Mouse (Mus musculus): Measurements from ENCODE around the gene Nrn1l. TPM values are rescaled to one million over a fixed set of nuclear protein-coding genes. Genes with fewer than 3 reads are reported as not detected.
A peak's percentile ranks its signal among the peaks of the same experiment; 100 is the strongest.

Gene Nrn1l
- polyA plus RNA-seq, 1 experiment from 2014 or later = 1.2 TPM

- no peak for ATAC-seq (ENCODE audit: insufficient number of reproducible peaks, insufficient read depth, low FRiP score, low read depth)
- H3K27ac ChIP-seq (replicated peaks in 1 of 2; ENCODE audit: control insufficient read depth in 1 of 2, insufficient read depth in 1 of 2, low read depth in 2 of 2, low read length in 2 of 2) = no peak overlapping the region
- H3K9ac ChIP-seq (ENCODE audit: low read length) = no peak overlapping the region
- H3K4me2 ChIP-seq (ENCODE audit: low read length) = no peak overlapping the region
- 95% methylated on average over 6 of the region's 6 CpGs for WGBS
- peaks cover 4 to 6% of the 10 kb centered on the region in 2 experiments; a peak in 2 of 4 replicates for H3K4me1 ChIP-seq (ENCODE audit: control insufficient read depth in 2 of 2, insufficient read depth in 2 of 2, low read length in 2 of 2)
- no peaks in the 10 kb centered on the region for H3K27me3 ChIP-seq (ENCODE audit: control insufficient read depth, insufficient read depth, low read length)
- no peaks in the 10 kb centered on the region for H3K9me3 ChIP-seq (ENCODE audit: control insufficient read depth, low read length)
- peaks cover 82% of the 10 kb centered on the region for H3K36me3 ChIP-seq (ENCODE audit: control insufficient read depth, insufficient read depth, low read length)
- H3K4me3 ChIP-seq (ENCODE audit: control insufficient read depth in 1 of 2, insufficient read depth in 1 of 2, low read depth in 1 of 2, low read length in 2 of 2) = no peak overlapping the region
These were observed 2.5 kb upstream of the Nrn1l start for GRCm38 (mm10) chr8:105890870-105891269.

- no peak for ATAC-seq (ENCODE audit: insufficient number of reproducible peaks, insufficient read depth, low FRiP score, low read depth)
- H3K4me1 ChIP-seq (ENCODE audit: control insufficient read depth in 2 of 2, insufficient read depth in 2 of 2, low read length in 2 of 2) = peaks cover 4 to 6% of the 10 kb centered on the region in 2 experiments; a peak in 2 of 4 replicates
- no peak overlapping the region for H3K27ac ChIP-seq (replicated peaks in 1 of 2; ENCODE audit: control insufficient read depth in 1 of 2, insufficient read depth in 1 of 2, low read depth in 2 of 2, low read length in 2 of 2)
- no peaks in the 10 kb centered on the region for H3K27me3 ChIP-seq (ENCODE audit: control insufficient read depth, insufficient read depth, low read length)
- WGBS = 83% methylated on average over 6 of the region's 6 CpGs
- H3K9ac ChIP-seq (ENCODE audit: low read length) = no peak overlapping the region
- peaks cover 67% of the 10 kb centered on the region for H3K36me3 ChIP-seq (ENCODE audit: control insufficient read depth, insufficient read depth, low read length)
- H3K9me3 ChIP-seq (ENCODE audit: control insufficient read depth, low read length) = no peaks in the 10 kb centered on the region
- no peak overlapping the region for H3K4me2 ChIP-seq (ENCODE audit: low read length)
- no peak overlapping the region for H3K4me3 ChIP-seq (ENCODE audit: control insufficient read depth in 1 of 2, insufficient read depth in 1 of 2, low read depth in 1 of 2, low read length in 2 of 2)
These were observed 935 bp upstream of the Nrn1l start for GRCm38 (mm10) chr8:105892432-105892831.

GRCm38 (mm10) chr8:105897801-105898480 is 4.6 kb downstream of the Nrn1l start:
- H3K9me3 ChIP-seq (ENCODE audit: control insufficient read depth, low read length) = no peaks in the 10 kb centered on the region
- no peak overlapping the region for H3K9ac ChIP-seq (ENCODE audit: low read length)
- no peak overlapping the region for H3K27ac ChIP-seq (replicated peaks in 1 of 2; ENCODE audit: control insufficient read depth in 1 of 2, insufficient read depth in 1 of 2, low read depth in 2 of 2, low read length in 2 of 2)
- H3K27me3 ChIP-seq (ENCODE audit: control insufficient read depth, insufficient read depth, low read length) = no peaks in the 10 kb centered on the region
- H3K36me3 ChIP-seq (ENCODE audit: control insufficient read depth, insufficient read depth, low read length) = peaks cover 12% of the 10 kb centered on the region; the same call in 1 of the 2 replicates
- WGBS = 65% methylated on average over 9 of the region's 9 CpGs
- no peak for ATAC-seq (ENCODE audit: insufficient number of reproducible peaks, insufficient read depth, low FRiP score, low read depth)
- no peak overlapping the region for H3K4me3 ChIP-seq (ENCODE audit: control insufficient read depth in 1 of 2, insufficient read depth in 1 of 2, low read depth in 1 of 2, low read length in 2 of 2)
- H3K4me1 ChIP-seq (ENCODE audit: control insufficient read depth in 2 of 2, insufficient read depth in 2 of 2, low read length in 2 of 2) = peaks cover 5 to 14% of the 10 kb centered on the region in 2 experiments; a peak in 2 of 4 replicates
- no peak overlapping the region for H3K4me2 ChIP-seq (ENCODE audit: low read length)

GRCm38 (mm10) chr8:105900180-105900940 is 7.0 kb downstream of the Nrn1l start, which contains the start of gene Pskh1:
Gene Pskh1, plus strand, starts transcription at chr8:105900441.
- peak; percentile 93 for ATAC-seq (ENCODE audit: insufficient number of reproducible peaks, insufficient read depth, low FRiP score, low read depth)
- Histone ChIP-seq H3K27me3 (ENCODE audit: control insufficient read depth, insufficient read depth, low read length) (no peaks in the 10 kb centered on the region), H3K36me3 (ENCODE audit: control insufficient read depth, insufficient read depth, low read length) (peaks cover 2% of the 10 kb centered on the region; the same call in 1 of the 2 replicates), H3K27ac (replicated peaks in 1 of 2; ENCODE audit: control insufficient read depth in 1 of 2, insufficient read depth in 1 of 2, low read depth in 2 of 2, low read length in 2 of 2) (peak within 1 kb of the TSS; percentile 72 to 92), H3K4me2 (ENCODE audit: low read length) (peak within 1 kb of the TSS; percentile 75), H3K9me3 (ENCODE audit: control insufficient read depth, low read length) (no peaks in the 10 kb centered on the region), H3K9ac (ENCODE audit: low read length) (peak within 1 kb of the TSS; percentile 98), H3K4me3 (ENCODE audit: control insufficient read depth in 1 of 2, insufficient read depth in 1 of 2, low read depth in 1 of 2, low read length in 2 of 2) (peak within 1 kb of the TSS; percentile 70 to 93), H3K4me1 (ENCODE audit: control insufficient read depth in 2 of 2, insufficient read depth in 2 of 2, low read length in 2 of 2) (peaks cover 2 to 8% of the 10 kb centered on the region in 2 experiments; a peak in 1 of 4 replicates)
- WGBS = under 1% methylated on average over 64 of the region's 68 CpGs

- Histone ChIP-seq H3K9ac (ENCODE audit: low read length) (peak overlapping the region; percentile 98), H3K9me3 (ENCODE audit: control insufficient read depth, low read length) (no peaks in the 10 kb centered on the region), H3K36me3 (ENCODE audit: control insufficient read depth, insufficient read depth, low read length) (peaks cover 5% of the 10 kb centered on the region; the same call in 1 of the 2 replicates), H3K27ac (replicated peaks in 1 of 2; ENCODE audit: control insufficient read depth in 1 of 2, insufficient read depth in 1 of 2, low read depth in 2 of 2, low read length in 2 of 2) (peak overlapping the region; percentile 72 to 92), H3K27me3 (ENCODE audit: control insufficient read depth, insufficient read depth, low read length) (no peaks in the 10 kb centered on the region), H3K4me3 (ENCODE audit: control insufficient read depth in 1 of 2, insufficient read depth in 1 of 2, low read depth in 1 of 2, low read length in 2 of 2) (peak overlapping the region; percentile 70 to 93), H3K4me1 (ENCODE audit: control insufficient read depth in 2 of 2, insufficient read depth in 2 of 2, low read length in 2 of 2) (peaks cover 2 to 8% of the 10 kb centered on the region in 2 experiments; a peak in 1 of 4 replicates), H3K4me2 (ENCODE audit: low read length) (peak overlapping the region; percentile 75)
- 30% methylated on average over 16 of the region's 16 CpGs for WGBS
- ATAC-seq (ENCODE audit: insufficient number of reproducible peaks, insufficient read depth, low FRiP score, low read depth) = no peak
These were observed 7.7 kb downstream of the Nrn1l start for GRCm38 (mm10) chr8:105900941-105901616.

GRCm38 (mm10) chr8:105919390-105919789 is 26.0 kb downstream of the Nrn1l start:
- Histone ChIP-seq H3K36me3 (ENCODE audit: control insufficient read depth, insufficient read depth, low read length) (peaks cover 33% of the 10 kb centered on the region), H3K4me2 (ENCODE audit: low read length) (no peak overlapping the region), H3K4me1 (ENCODE audit: control insufficient read depth in 2 of 2, insufficient read depth in 2 of 2, low read length in 2 of 2) (peaks cover 2 to 3% of the 10 kb centered on the region in 2 experiments; a peak in 2 of 4 replicates), H3K9me3 (ENCODE audit: control insufficient read depth, low read length) (no peaks in the 10 kb centered on the region), H3K4me3 (ENCODE audit: control insufficient read depth in 1 of 2, insufficient read depth in 1 of 2, low read depth in 1 of 2, low read length in 2 of 2) (no peak overlapping the region), H3K27me3 (ENCODE audit: control insufficient read depth, insufficient read depth, low read length) (no peaks in the 10 kb centered on the region), H3K9ac (ENCODE audit: low read length) (no peak overlapping the region), H3K27ac (replicated peaks in 1 of 2; ENCODE audit: control insufficient read depth in 1 of 2, insufficient read depth in 1 of 2, low read depth in 2 of 2, low read length in 2 of 2) (no peak overlapping the region)
- WGBS = 69% methylated on average over 3 of the region's 3 CpGs
- ATAC-seq (ENCODE audit: insufficient number of reproducible peaks, insufficient read depth, low FRiP score, low read depth) = no peak

- no peak overlapping the region for H3K9ac ChIP-seq (ENCODE audit: low read length)
- no peaks in the 10 kb centered on the region for H3K27me3 ChIP-seq (ENCODE audit: control insufficient read depth, insufficient read depth, low read length)
- H3K4me3 ChIP-seq (ENCODE audit: control insufficient read depth in 1 of 2, insufficient read depth in 1 of 2, low read depth in 1 of 2, low read length in 2 of 2) = no peak overlapping the region
- no peaks in the 10 kb centered on the region for H3K9me3 ChIP-seq (ENCODE audit: control insufficient read depth, low read length)
- H3K36me3 ChIP-seq (ENCODE audit: control insufficient read depth, insufficient read depth, low read length) = peaks cover 23% of the 10 kb centered on the region
- no peak for ATAC-seq (ENCODE audit: insufficient number of reproducible peaks, insufficient read depth, low FRiP score, low read depth)
- 71% methylated on average over 3 of the region's 3 CpGs for WGBS
- no peak overlapping the region for H3K4me2 ChIP-seq (ENCODE audit: low read length)
- peaks cover 3% of the 10 kb centered on the region in 2 experiments; a peak in 2 of 4 replicates for H3K4me1 ChIP-seq (ENCODE audit: control insufficient read depth in 2 of 2, insufficient read depth in 2 of 2, low read length in 2 of 2)
- H3K27ac ChIP-seq (replicated peaks in 1 of 2; ENCODE audit: control insufficient read depth in 1 of 2, insufficient read depth in 1 of 2, low read depth in 2 of 2, low read length in 2 of 2) = no peak overlapping the region
These were observed 31.8 kb downstream of the Nrn1l start for GRCm38 (mm10) chr8:105925123-105925522.
